Mouse (Mus musculus) layer of hippocampus, postnatal 36 days (tissue): ENCODE measurements around the gene 0610012G03Rik. TPM values are rescaled to one million over a fixed set of nuclear protein-coding genes. Genes with fewer than 3 reads are reported as not detected.

ENCODE experiments used
- microRNA-seq, 2 experiments: library from miRNA; unstranded; fragments of <30 nt; microRNA quantifications; one replicate each; pipeline ENCODE4 v1.2.0; 2021
- total RNA-seq, 2 experiments: library from RNA; stranded (reverse); gene quantifications; 2 replicates each; pipeline ENCODE4 v1.2.3; 2021

Gene 0610012G03Rik
- total RNA-seq, 2 experiments from 2014 or later = 42.3 to 46.3 TPM

Small RNAs within 50 kb of the gene (microRNA-seq; reads per million reads assigned to microRNA genes)
- 0 reads per million in 2 experiments for gene Gm26269

Other genes starting within 250 kb of the 0610012G03Rik start
- gene Meltf, start 69.7 kb downstream of the 0610012G03Rik start, total RNA-seq = under 1 TPM; 0.12 to 0.15 TPM
- gene Pigz, start 14.6 kb downstream of the 0610012G03Rik start, total RNA-seq = 10 to 100 TPM; 15.5 to 19.6 TPM
- 10 to 100 TPM; 51.5 to 53.2 TPM for gene Ncbp2, start within 50 bp of the 0610012G03Rik start, total RNA-seq
- 10 to 100 TPM; 37.2 to 38.6 TPM for gene Senp5, start 54.8 kb upstream of the 0610012G03Rik start, total RNA-seq
- 10 to 100 TPM; 29.1 to 30.8 TPM for gene Pak2, start 130.8 kb upstream of the 0610012G03Rik start, total RNA-seq
- gene Pigx, start 151.2 kb upstream of the 0610012G03Rik start, total RNA-seq = 10 to 100 TPM; 26.7 to 28.0 TPM
- gene Cep19, start 151.3 kb upstream of the 0610012G03Rik start, total RNA-seq = 10 to 100 TPM; 63.0 to 63.9 TPM
- gene Nrros, start 217.1 kb upstream of the 0610012G03Rik start, total RNA-seq = 10 to 100 TPM in 1 of 2 experiments, 1 to 10 TPM in 1; 8.9 to 11.9 TPM
- gene Bex6, start 231.3 kb upstream of the 0610012G03Rik start, total RNA-seq = not detected